Mouse (Mus musculus) heart, embryonic 12.5 days (tissue): ENCODE data around the gene Tmem210. TPM values are rescaled to one million over a fixed set of nuclear protein-coding genes. Genes with fewer than 3 reads are reported as not detected.
A peak's percentile ranks its signal among the peaks of the same experiment; 100 is the strongest.
"Not testable (repeated sequence)": the region's sequence is repeated elsewhere in the genome, so short reads cannot be mapped to it uniquely, and the experiment has no call there.

Experiments
- ATAC-seq: fragments of 200-750 bp; cut with Nextera tagmentation; 2 replicates; pipeline ENCODE4 v1.8.0; 2017; ENCODE audit warnings: moderate TSS enrichment, moderate library complexity; ENCODE audit not compliant: insufficient number of reproducible peaks, low FRiP score
- H3K27ac ChIP-seq: fragments of 300-500 bp; sonication (generic); 2 replicates; pipeline ENCODE4 v1.5.1; 2016; ENCODE audit warnings: mild to moderate bottlenecking, moderate library complexity; ENCODE audit not compliant: poor library complexity, severe bottlenecking
- H3K27me3 ChIP-seq: fragments of 300-500 bp; sonication (generic); replicated peaks from 2 replicates; pipeline ENCODE4 v1.6.1; 2016; ENCODE audit warnings: mild to moderate bottlenecking, moderate library complexity
- H3K36me3 ChIP-seq: fragments of 300-500 bp; sonication (generic); 2 replicates; pipeline ENCODE4 v1.6.1; 2016; ENCODE audit warnings: mild to moderate bottlenecking, moderate library complexity
- H3K4me1 ChIP-seq: fragments of 300-500 bp; sonication (generic); replicated peaks from 2 replicates; pipeline ENCODE4 v1.6.1; 2016; ENCODE audit warnings: mild to moderate bottlenecking
- H3K4me2 ChIP-seq: fragments of 300-500 bp; sonication (generic); 2 replicates; pipeline ENCODE4 v1.6.1; 2016; ENCODE audit warnings: mild to moderate bottlenecking, moderate library complexity
- H3K4me3 ChIP-seq: fragments of 300-500 bp; sonication (generic); 2 replicates; pipeline ENCODE4 v1.5.1; 2016; ENCODE audit warnings: mild to moderate bottlenecking
- H3K9ac ChIP-seq: fragments of 300-500 bp; sonication (generic); 2 replicates; pipeline ENCODE4 v1.6.1; 2016; ENCODE audit warnings: mild to moderate bottlenecking, moderate library complexity
- H3K9me3 ChIP-seq: fragments of 300-500 bp; sonication (generic); replicated peaks from 2 replicates; pipeline ENCODE4 v1.6.1; 2016; ENCODE audit warnings: mild to moderate bottlenecking, moderate library complexity
- WGBS: fragments of 180-500 bp; shearing (Covaris S2); methylation state at CpG from one replicate; pipeline ENCODE4 v1.1.7; 2016; 5-methylcytosine and 5-hydroxymethylcytosine counted together
- polyA plus RNA-seq: library from polyadenylated mRNA; unstranded; fragments of >200 nt; fragmentation: Nextera tagmentation; extraction: Ambion mirVana; gene quantifications from 2 replicates; pipeline ENCODE4 v1.2.1, GENCODE M21; 2016

Gene Tmem210
- polyA plus RNA-seq, 1 experiment from 2014 or later, result not detected

GRCm38 (mm10) chr2:25255284-25255779, 32.6 kb upstream of the Tmem210 start, which contains the start of gene Tmem203:
TSS of gene Tmem203 (plus strand) at chr2:25255439.
- Histone ChIP-seq H3K9ac (peak within 1 kb of the TSS; percentile 91), H3K4me3 (peak within 1 kb of the TSS; percentile 71), H3K4me2 (peak within 1 kb of the TSS; percentile 99), H3K9me3 (no peaks in the 10 kb centered on the region), H3K36me3 (peaks cover 25% of the 10 kb centered on the region), H3K4me1 (peaks cover 17% of the 10 kb centered on the region), H3K27ac (peak within 1 kb of the TSS; percentile 55), H3K27me3 (no peaks in the 10 kb centered on the region)
- under 1% methylated on average over 39 of the region's 39 CpGs for WGBS
- ATAC-seq, result peak; percentile 89

GRCm38 (mm10) chr2:25256443-25257109, 31.4 kb upstream of the Tmem210 start:
- Histone ChIP-seq H3K4me1 (peaks cover 17% of the 10 kb centered on the region), H3K4me3 (peak overlapping the region; percentile 71), H3K9ac (peak overlapping the region; percentile 91), H3K36me3 (peaks cover 12% of the 10 kb centered on the region), H3K4me2 (peak overlapping the region; percentile 99)
- not testable (repeated sequence) for H3K9me3 ChIP-seq, H3K27ac ChIP-seq, ATAC-seq, H3K27me3 ChIP-seq
- WGBS, result 57% methylated on average over 12 of the region's 12 CpGs

GRCm38 (mm10) chr2:25257250-25257649, 30.7 kb upstream of the Tmem210 start:
- ATAC-seq, result not testable (repeated sequence)

GRCm38 (mm10) chr2:25258887-25259286, 29.1 kb upstream of the Tmem210 start:
- Histone ChIP-seq H3K27me3 (peaks cover 6% of the 10 kb centered on the region), H3K9me3 (no peaks in the 10 kb centered on the region), H3K4me2 (no peak overlapping the region), H3K4me3 (no peak overlapping the region), H3K4me1 (peaks cover 25% of the 10 kb centered on the region), H3K27ac (no peak overlapping the region), H3K36me3 (no peaks in the 10 kb centered on the region), H3K9ac (no peak overlapping the region)
- no peak for ATAC-seq
- 48% methylated on average over 2 of the region's 2 CpGs for WGBS

More at GRCm38 (mm10) chr2:25257250-25257649, 30.7 kb upstream of the Tmem210 start:
- peaks cover 17% of the 10 kb centered on the region for H3K4me1 ChIP-seq
- not testable (repeated sequence) for H3K36me3 ChIP-seq, H3K9me3 ChIP-seq, H3K27me3 ChIP-seq, H3K4me2 ChIP-seq, H3K27ac ChIP-seq, H3K9ac ChIP-seq, H3K4me3 ChIP-seq
- whole genome bisulfite sequencing, result 80% methylated on average over 5 of the region's 5 CpGs

- H3K9me3 ChIP-seq, result no peaks in the 10 kb centered on the region
- peaks cover 18% of the 10 kb centered on the region for H3K27me3 ChIP-seq
- 45% methylated on average over 12 of the region's 12 CpGs for WGBS
- H3K4me1 ChIP-seq, result peaks cover 34% of the 10 kb centered on the region
- H3K36me3 ChIP-seq, result no peaks in the 10 kb centered on the region
- ATAC-seq, result no peak; the same call in 1 of the 2 replicates
- H3K4me2 ChIP-seq, result peak overlapping the region; percentile 93
- no peak overlapping the region; the same call in 1 of the 2 replicates for H3K9ac ChIP-seq
- no peak overlapping the region for H3K27ac ChIP-seq
- peak overlapping the region; percentile 77 for H3K4me3 ChIP-seq
Observed at GRCm38 (mm10) chr2:25261870-25262269, 26.1 kb upstream of the Tmem210 start.

GRCm38 (mm10) chr2:25262291-25262767, 25.6 kb upstream of the Tmem210 start, which contains the start of gene Tprn:
TSS of gene Tprn (plus strand) at chr2:25262618.
- Histone ChIP-seq H3K27me3 (peaks cover 18% of the 10 kb centered on the region), H3K4me1 (peaks cover 38% of the 10 kb centered on the region), H3K9ac (peak within 1 kb of the TSS; percentile 74), H3K27ac (no peak within 1 kb of the TSS), H3K9me3 (no peaks in the 10 kb centered on the region), H3K36me3 (no peaks in the 10 kb centered on the region), H3K4me2 (peak within 1 kb of the TSS; percentile 93), H3K4me3 (peak within 1 kb of the TSS; percentile 77)
- ATAC-seq, result peak; percentile 97
- WGBS, result under 1% methylated on average over 39 of the region's 39 CpGs

- Histone ChIP-seq H3K27me3 (peaks cover 18% of the 10 kb centered on the region), H3K4me2 (peak overlapping the region; percentile 93)
Observed at GRCm38 (mm10) chr2:25262795-25263622, 24.9 kb upstream of the Tmem210 start.

GRCm38 (mm10) chr2:25263623-25264285, 24.2 kb upstream of the Tmem210 start:
- Histone ChIP-seq H3K27ac (no peak overlapping the region), H3K9ac (peak overlapping the region; percentile 74), H3K4me3 (peak overlapping the region; percentile 77), H3K4me2 (peak overlapping the region; percentile 93), H3K27me3 (peaks cover 18% of the 10 kb centered on the region), H3K36me3 (0 out of 2 replicates have a peak, but pooled peaks cover 5% of the 10 kb centered on the region), H3K9me3 (no peaks in the 10 kb centered on the region), H3K4me1 (peaks cover 43% of the 10 kb centered on the region)
- WGBS, result 23% methylated on average over 12 of the region's 12 CpGs
- no peak for ATAC-seq

More at GRCm38 (mm10) chr2:25262795-25263622, 24.9 kb upstream of the Tmem210 start:
- no peaks in the 10 kb centered on the region for H3K36me3 ChIP-seq
- H3K4me3 ChIP-seq, result peak overlapping the region; percentile 77
- no peak overlapping the region for H3K27ac ChIP-seq
- peak overlapping the region; percentile 74 for H3K9ac ChIP-seq
- H3K9me3 ChIP-seq, result no peaks in the 10 kb centered on the region
- under 1% methylated on average over 80 of the region's 82 CpGs for WGBS
- ATAC-seq, result peak; percentile 12
- peaks cover 43% of the 10 kb centered on the region for H3K4me1 ChIP-seq

GRCm38 (mm10) chr2:25264286-25264660, 23.7 kb upstream of the Tmem210 start:
- no peak overlapping the region for H3K27ac ChIP-seq
- WGBS, result 77% methylated on average over 5 of the region's 5 CpGs
- peaks cover 43% of the 10 kb centered on the region for H3K4me1 ChIP-seq
- peak overlapping the region; percentile 93 for H3K4me2 ChIP-seq
- H3K27me3 ChIP-seq, result peaks cover 18% of the 10 kb centered on the region
- no peaks in the 10 kb centered on the region for H3K9me3 ChIP-seq
- ATAC-seq, result no peak
- H3K9ac ChIP-seq, result peak overlapping the region; percentile 17; the same call in 1 of the 2 replicates
- peak overlapping the region; percentile 77 for H3K4me3 ChIP-seq
- peaks cover 10% of the 10 kb centered on the region for H3K36me3 ChIP-seq

- H3K9me3 ChIP-seq, result no peaks in the 10 kb centered on the region
- H3K27me3 ChIP-seq, result peaks cover 18% of the 10 kb centered on the region
- ATAC-seq, result no peak
- H3K36me3 ChIP-seq, result peaks cover 16% of the 10 kb centered on the region
- 66% methylated on average over 3 of the region's 3 CpGs for WGBS
- no peak overlapping the region for H3K4me3 ChIP-seq
- H3K4me2 ChIP-seq, result peak overlapping the region; percentile 93
- no peak overlapping the region for H3K9ac ChIP-seq
- peaks cover 43% of the 10 kb centered on the region for H3K4me1 ChIP-seq
- H3K27ac ChIP-seq, result no peak overlapping the region
Observed at GRCm38 (mm10) chr2:25264851-25265250, 23.1 kb upstream of the Tmem210 start.
